8 mouse cellular contexts compared by ENCODE assay signal in the genomic region with DNA sequence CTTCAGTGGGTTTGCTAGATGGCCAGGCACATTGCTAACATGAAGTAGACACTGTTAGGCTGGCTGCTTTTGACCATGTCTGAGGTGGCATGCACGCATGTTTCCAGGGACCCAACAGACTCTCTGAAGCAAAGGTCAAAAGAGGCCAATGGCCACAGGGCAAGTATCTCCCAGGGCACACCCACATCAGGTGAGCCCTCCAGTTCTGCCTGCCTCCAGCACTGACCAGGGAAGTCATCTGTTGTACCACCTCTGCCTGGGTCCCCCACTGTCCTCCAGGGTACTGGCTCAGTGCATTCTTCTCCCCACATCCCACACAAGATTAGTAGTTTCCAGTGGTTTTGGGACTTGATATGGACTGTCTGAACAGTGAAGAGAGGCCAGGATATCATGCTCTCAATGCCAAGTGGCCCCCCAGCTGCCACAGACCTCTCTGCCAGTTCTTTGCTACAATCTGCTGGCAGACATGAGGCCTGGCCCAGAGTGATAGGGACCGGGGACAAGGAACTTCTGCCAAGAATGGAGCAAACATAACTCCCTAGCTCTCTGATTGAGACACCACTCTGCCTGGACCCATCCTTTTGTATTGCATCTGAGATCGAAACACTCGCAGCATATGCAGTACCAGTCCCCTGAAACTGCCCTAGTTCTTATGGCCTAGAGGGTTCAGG. TPM values are rescaled to one million over a fixed set of nuclear protein-coding genes. Genes with fewer than 3 reads are reported as not detected.
DNase-seq lines count a peak whose midpoint lies in the region; ATAC-seq and TF ChIP-seq lines count a peak whose summit lies in the region.

No protein-coding gene starts in this region.

- H3K9me3 ChIP-seq in lung, embryonic 15.5 days: no peaks in the 10 kb centered on the region
- H3K9me3 ChIP-seq in intestine, embryonic 14.5 days (ENCODE audit: control insufficient read depth, low read length): no peaks in the 10 kb centered on the region

- H3K27ac ChIP-seq in lung, embryonic 15.5 days: peak overlapping the region; percentile 91
- peak overlapping the region; percentile 79 for H3K27ac ChIP-seq in intestine, embryonic 14.5 days (ENCODE audit: low read depth)

- intact Hi-C loops in left cerebral cortex, postnatal 25 days (cut with DNase I): no loop called here

- H3K27me3 ChIP-seq in lung, embryonic 15.5 days: no peaks in the 10 kb centered on the region
- H3K27me3 ChIP-seq in intestine, embryonic 14.5 days (replicated peaks; ENCODE audit: control insufficient read depth, insufficient read depth, low read length): no peaks in the 10 kb centered on the region

- no peak for TF ChIP-seq CTCF in lung, adult 2 months (IDR thresholded peaks at IDR 0.05; ENCODE audit: insufficient read depth, low read length)

- 71% methylated on average over 4 of the region's 4 CpGs for WGBS in lung, embryonic 15.5 days
- 62% methylated on average over 4 of the region's 4 CpGs for WGBS in lung, adult 2 months
- WGBS in intestine, embryonic 14.5 days: 70% methylated on average over 4 of the region's 4 CpGs

- H3K4me2 ChIP-seq in lung, embryonic 15.5 days: peak overlapping the region; percentile 65
- peak overlapping the region; percentile 72 for H3K4me2 ChIP-seq in intestine, embryonic 14.5 days (ENCODE audit: low read length)

- ATAC-seq in lung, embryonic 15.5 days (ENCODE audit: borderline replicate concordance, extremely low read depth, low FRiP score, low TSS enrichment): peak; percentile 2; the same call in 1 of the 2 replicates
- peak; percentile 27 for ATAC-seq in erythroblast, adult 5-6 weeks (replicated peaks; ENCODE audit: low FRiP score, poor library complexity, severe bottlenecking)
- ATAC-seq in intestine, embryonic 14.5 days (replicated peaks; ENCODE audit: low FRiP score, low TSS enrichment, low read depth): peak; percentile 2; the same call in 1 of the 2 replicates

- no peak for TF ChIP-seq POLR2A in lung, adult 2 months (IDR thresholded peaks at IDR 0.05; ENCODE audit: borderline replicate concordance, extremely low read depth, low read depth, low read length)

- no peak for DNase-seq in lung, adult 2 months
- no peak for DNase-seq in intestine, embryonic 14.5 days (ENCODE audit: low spot score)
- DNase-seq in lung, postnatal 25 days (ENCODE audit: low spot score): peak; percentile 10
- DNase-seq in thymus, postnatal 14 days: no peak
- no peak for DNase-seq in right cerebral cortex, postnatal 36 days (ENCODE audit: low spot score in 2 of 2)
- no peak for DNase-seq in left cerebral cortex, postnatal 25 days (ENCODE audit: low spot score in 2 of 2)

- H3K4me3 ChIP-seq in lung, embryonic 15.5 days: 0 out of 2 replicates have a peak overlapping the region, but pooled peaks have one; percentile 63
- no peak overlapping the region for H3K4me3 ChIP-seq in lung, adult 2 months (replicated peaks; ENCODE audit: extremely low read depth, low read depth, low read length)
- H3K4me3 ChIP-seq in intestine, embryonic 14.5 days (ENCODE audit: low read depth, low read length): peak overlapping the region; percentile 70

- peaks cover 33% of the 10 kb centered on the region for H3K4me1 ChIP-seq in lung, embryonic 15.5 days
- H3K4me1 ChIP-seq in lung, adult 2 months (ENCODE audit: control insufficient read depth, insufficient read depth, low read length): peaks cover 21% of the 10 kb centered on the region
- H3K4me1 ChIP-seq in intestine, embryonic 14.5 days (replicated peaks; ENCODE audit: control insufficient read depth, insufficient read depth, low read length): peaks cover 25% of the 10 kb centered on the region

- H3K9ac ChIP-seq in lung, embryonic 15.5 days: peak overlapping the region; percentile 64
- H3K9ac ChIP-seq in intestine, embryonic 14.5 days (ENCODE audit: low read length): peak overlapping the region; percentile 63

- no peaks in the 10 kb centered on the region for H3K36me3 ChIP-seq in lung, embryonic 15.5 days
- H3K36me3 ChIP-seq in intestine, embryonic 14.5 days (ENCODE audit: control insufficient read depth, insufficient read depth, low read length): peaks cover 9% of the 10 kb centered on the region

RNA-seq across cellular contexts. Expression of a gene that starts 2.4 kb away (rescaled TPM):
- 22.6 and 27.0 TPM in 2 replicates for polyA plus RNA-seq in lung, embryonic 15.5 days (2015; fragmentation: Nextera tagmentation; extraction: Ambion mirVana)
- polyA plus RNA-seq in lung, adult 2 months (2012; rRNA removed): 44.5 and 46.4 TPM in 2 replicates
- total RNA-seq in erythroblast, adult 5-6 weeks (2015; ENCODE audit: low replicate concordance): 18.2 and 36.5 TPM in 2 replicates
- total RNA-seq in erythroblast, adult 5-6 weeks (2017; ENCODE audit: low replicate concordance): 18.7 and 21.0 TPM in 2 replicates
- polyA plus RNA-seq in intestine, embryonic 14.5 days (2014; fragmentation: Nextera tagmentation; extraction: Ambion mirVana): 23.4 and 23.8 TPM in 2 replicates
- 10 to 100 TPM; 25.1 to 25.4 TPM for total RNA-seq in left cerebral cortex, postnatal 25 days (2021)

RNA-seq across cellular contexts. Expression of a gene that starts 22.2 kb away (rescaled TPM):
- 5.0 and 5.8 TPM in 2 replicates for polyA plus RNA-seq in lung, embryonic 15.5 days (2015; fragmentation: Nextera tagmentation; extraction: Ambion mirVana)
- 16.6 and 19.2 TPM in 2 replicates for polyA plus RNA-seq in lung, adult 2 months (2012; rRNA removed)
- 0.63 TPM in 1 of 2 replicates, not detected in the other for total RNA-seq in erythroblast, adult 5-6 weeks (2015; ENCODE audit: low replicate concordance)
- total RNA-seq in erythroblast, adult 5-6 weeks (2017; ENCODE audit: low replicate concordance): 3.1 and 4.2 TPM in 2 replicates
- polyA plus RNA-seq in intestine, embryonic 14.5 days (2014; fragmentation: Nextera tagmentation; extraction: Ambion mirVana): 5.8 and 6.4 TPM in 2 replicates
- 10 to 100 TPM in 1 of 2 experiments, 1 to 10 TPM in 1; 9.9 to 12.8 TPM for total RNA-seq in left cerebral cortex, postnatal 25 days (2021)

RNA-seq across cellular contexts. Expression of a gene that starts 22.5 kb away (rescaled TPM):
- polyA plus RNA-seq in lung, embryonic 15.5 days (2015; fragmentation: Nextera tagmentation; extraction: Ambion mirVana): 56.1 and 58.4 TPM in 2 replicates
- polyA plus RNA-seq in lung, adult 2 months (2012; rRNA removed): 34.5 and 39.1 TPM in 2 replicates
- total RNA-seq in erythroblast, adult 5-6 weeks (2015; ENCODE audit: low replicate concordance): 160 and 210 TPM in 2 replicates
- total RNA-seq in erythroblast, adult 5-6 weeks (2017; ENCODE audit: low replicate concordance): 363 and 459 TPM in 2 replicates
- 51.8 and 61.0 TPM in 2 replicates for polyA plus RNA-seq in intestine, embryonic 14.5 days (2014; fragmentation: Nextera tagmentation; extraction: Ambion mirVana)
- total RNA-seq in left cerebral cortex, postnatal 25 days (2021): 10 to 100 TPM; 13.3 to 16.2 TPM

RNA-seq across cellular contexts. Expression of a gene that starts 24.6 kb away (rescaled TPM):
- 18.5 and 19.7 TPM in 2 replicates for polyA plus RNA-seq in lung, embryonic 15.5 days (2015; fragmentation: Nextera tagmentation; extraction: Ambion mirVana)
- polyA plus RNA-seq in lung, adult 2 months (2012; rRNA removed): 49.8 and 59.7 TPM in 2 replicates
- 24.6 and 32.8 TPM in 2 replicates for total RNA-seq in erythroblast, adult 5-6 weeks (2015; ENCODE audit: low replicate concordance)
- total RNA-seq in erythroblast, adult 5-6 weeks (2017; ENCODE audit: low replicate concordance): 20.9 and 22.6 TPM in 2 replicates
- 19.1 and 19.8 TPM in 2 replicates for polyA plus RNA-seq in intestine, embryonic 14.5 days (2014; fragmentation: Nextera tagmentation; extraction: Ambion mirVana)
- total RNA-seq in left cerebral cortex, postnatal 25 days (2021): 1 to 10 TPM; 5.3 to 5.8 TPM

RNA-seq across cellular contexts. Expression of a gene that starts 29.4 kb away (rescaled TPM):
- 12.6 and 14.1 TPM in 2 replicates for polyA plus RNA-seq in lung, embryonic 15.5 days (2015; fragmentation: Nextera tagmentation; extraction: Ambion mirVana)
- polyA plus RNA-seq in lung, adult 2 months (2012; rRNA removed): 131 and 138 TPM in 2 replicates
- 0.96 and 3.8 TPM in 2 replicates for total RNA-seq in erythroblast, adult 5-6 weeks (2015; ENCODE audit: low replicate concordance)
- 6.4 and 7.7 TPM in 2 replicates for total RNA-seq in erythroblast, adult 5-6 weeks (2017; ENCODE audit: low replicate concordance)
- 8.8 and 9.5 TPM in 2 replicates for polyA plus RNA-seq in intestine, embryonic 14.5 days (2014; fragmentation: Nextera tagmentation; extraction: Ambion mirVana)
- total RNA-seq in left cerebral cortex, postnatal 25 days (2021): 10 to 100 TPM; 77.3 to 78.8 TPM
